Mouse (Mus musculus) bone marrow macrophage, adult 2 months (primary cell): ENCODE measurements around the gene Cdh18. TPM values are rescaled to one million over a fixed set of nuclear protein-coding genes. Genes with fewer than 3 reads are reported as not detected.

Experiments used
- H3K27ac ChIP-seq: 2 replicates; pipeline ENCODE4 v1.5.1; 2012; ENCODE audit warnings: low read depth, low read length; ENCODE audit not compliant: insufficient read depth
- H3K4me1 ChIP-seq: 2 replicates; pipeline ENCODE4 v1.6.1; 2012; ENCODE audit warnings: low read length; ENCODE audit not compliant: control insufficient read depth, insufficient read depth
- H3K4me3 ChIP-seq: 2 replicates; pipeline ENCODE4 v1.5.1; 2012; ENCODE audit warnings: mild to moderate bottlenecking, low read length, moderate library complexity; ENCODE audit not compliant: insufficient read depth
- CTCF ChIP-seq: IDR thresholded peaks from 2 replicates; pipeline ENCODE4 v1.5.1; 2012; ENCODE audit warnings: low read depth, mild to moderate bottlenecking, low read length, moderate library complexity
- POLR2A ChIP-seq: IDR thresholded peaks from 2 replicates; pipeline ENCODE4 v1.6.1; 2012; ENCODE audit warnings: mild to moderate bottlenecking, low read depth, low read length, borderline replicate concordance
- polyA plus RNA-seq: library from polyadenylated mRNA; stranded (reverse); fragments of >200 nt; gene quantifications from 2 replicates; pipeline ENCODE4 v1.2.4, GENCODE M21; 2012; ENCODE audit not compliant: missing spikeins, insufficient read depth, insufficient read length

The Cdh18 gene
- polyA plus RNA-seq, 1 experiment, result not detected

GRCm38 (mm10) chr15:23351078-23351477, 802.3 kb downstream of the Cdh18 start:
- Histone ChIP-seq H3K27ac (no peak overlapping the region), H3K4me3 (no peak overlapping the region), H3K4me1 (no peaks in the 10 kb centered on the region)
- no peak for TF ChIP-seq POLR2A
- no peak for TF ChIP-seq CTCF

- no peak overlapping the region for H3K4me3 ChIP-seq
- no peak for TF ChIP-seq CTCF
- TF ChIP-seq POLR2A, result no peak
- no peak overlapping the region for H3K27ac ChIP-seq
- no peaks in the 10 kb centered on the region for H3K4me1 ChIP-seq
Observed at GRCm38 (mm10) chr15:23366325-23366724, 817.5 kb downstream of the Cdh18 start.

GRCm38 (mm10) chr15:23367712-23368111, 818.9 kb downstream of the Cdh18 start:
- Histone ChIP-seq H3K27ac (no peak overlapping the region), H3K4me3 (no peak overlapping the region), H3K4me1 (no peaks in the 10 kb centered on the region)
- no peak for TF ChIP-seq CTCF
- TF ChIP-seq POLR2A, result no peak

- Histone ChIP-seq H3K4me3 (no peak overlapping the region), H3K4me1 (no peaks in the 10 kb centered on the region), H3K27ac (no peak overlapping the region)
- no peak for TF ChIP-seq CTCF
- TF ChIP-seq POLR2A, result no peak
Observed at GRCm38 (mm10) chr15:23378016-23378750, 829.4 kb downstream of the Cdh18 start.

GRCm38 (mm10) chr15:23385816-23386215, 837.0 kb downstream of the Cdh18 start:
- Histone ChIP-seq H3K27ac (no peak overlapping the region), H3K4me1 (no peaks in the 10 kb centered on the region), H3K4me3 (no peak overlapping the region)
- TF ChIP-seq CTCF (no peak), POLR2A (no peak)

GRCm38 (mm10) chr15:23396646-23397045, 847.8 kb downstream of the Cdh18 start:
- Histone ChIP-seq H3K27ac (no peak overlapping the region), H3K4me3 (no peak overlapping the region), H3K4me1 (no peaks in the 10 kb centered on the region)
- TF ChIP-seq CTCF, result no peak
- no peak for TF ChIP-seq POLR2A

GRCm38 (mm10) chr15:23403792-23404191, 855.0 kb downstream of the Cdh18 start:
- no peak overlapping the region for H3K4me3 ChIP-seq
- TF ChIP-seq CTCF, result no peak
- no peak for TF ChIP-seq POLR2A
- H3K4me1 ChIP-seq, result no peaks in the 10 kb centered on the region
- no peak overlapping the region for H3K27ac ChIP-seq

GRCm38 (mm10) chr15:23408256-23408655, 859.4 kb downstream of the Cdh18 start:
- TF ChIP-seq POLR2A (no peak), CTCF (no peak)
- no peak overlapping the region for H3K4me3 ChIP-seq
- H3K27ac ChIP-seq, result no peak overlapping the region
- H3K4me1 ChIP-seq, result no peaks in the 10 kb centered on the region

GRCm38 (mm10) chr15:23416450-23417080, 867.7 kb downstream of the Cdh18 start:
- Histone ChIP-seq H3K27ac (no peak overlapping the region), H3K4me1 (no peaks in the 10 kb centered on the region), H3K4me3 (no peak overlapping the region)
- no peak for TF ChIP-seq CTCF
- TF ChIP-seq POLR2A, result no peak

- H3K4me3 ChIP-seq, result no peak overlapping the region
- H3K4me1 ChIP-seq, result no peaks in the 10 kb centered on the region
- TF ChIP-seq CTCF, result no peak
- no peak for TF ChIP-seq POLR2A
- H3K27ac ChIP-seq, result no peak overlapping the region
Observed at GRCm38 (mm10) chr15:23418158-23418557, 869.3 kb downstream of the Cdh18 start.

- H3K27ac ChIP-seq, result no peak overlapping the region
- no peak overlapping the region for H3K4me3 ChIP-seq
- no peak for TF ChIP-seq POLR2A
- TF ChIP-seq CTCF, result no peak
- H3K4me1 ChIP-seq, result no peaks in the 10 kb centered on the region
Observed at GRCm38 (mm10) chr15:23420010-23420409, 871.2 kb downstream of the Cdh18 start.
